Mouse (Mus musculus) C2C12 (cell line): ENCODE data around the gene Stard13. TPM values are rescaled to one million over a fixed set of nuclear protein-coding genes. Genes with fewer than 3 reads are reported as not detected.

Source experiments
- H3K27me3 ChIP-seq: one replicate; pipeline ENCODE4 v1.6.1; 2011; ENCODE audit not compliant: control insufficient read depth, insufficient read depth, insufficient read length
- H3K36me3 ChIP-seq: one replicate; pipeline ENCODE4 v1.6.1; 2011; ENCODE audit not compliant: control insufficient read depth, insufficient read depth
- H3K4me3 ChIP-seq: one replicate; pipeline ENCODE4 v1.5.1; 2011; ENCODE audit warnings: mild to moderate bottlenecking, control low read depth; ENCODE audit not compliant: poor library complexity, insufficient read depth, severe bottlenecking
- H3K79me2 ChIP-seq: one replicate; pipeline ENCODE4 v1.6.1; 2011; ENCODE audit not compliant: control insufficient read depth, insufficient read depth
- H3K79me3 ChIP-seq: one replicate; pipeline ENCODE4 v1.6.1; 2011; ENCODE audit warnings: low read depth, control low read depth
- H3ac ChIP-seq: one replicate; pipeline ENCODE3; 2011; ENCODE audit warnings: low read depth; ENCODE audit not compliant: control insufficient read depth, insufficient read length
- CEBPB ChIP-seq: IDR thresholded peaks from one replicate; pipeline ENCODE4 v1.6.1; 2011; ENCODE audit warnings: low read depth, mild to moderate bottlenecking, control low read depth, moderate library complexity
- CTCF ChIP-seq: IDR thresholded peaks from one replicate; pipeline ENCODE4 v1.5.1; 2011; ENCODE audit not compliant: control insufficient read depth, insufficient read depth, insufficient read length
- FOSL1 ChIP-seq: IDR thresholded peaks from one replicate; pipeline ENCODE4 v1.8.0; 2011; ENCODE audit warnings: mild to moderate bottlenecking, low read length; ENCODE audit not compliant: poor library complexity, insufficient read depth, severe bottlenecking
- MAX ChIP-seq: IDR thresholded peaks from one replicate; pipeline ENCODE4 v1.6.1; 2011; ENCODE audit warnings: mild to moderate bottlenecking, control low read depth
- MYOD1 ChIP-seq: IDR thresholded peaks from one replicate; pipeline ENCODE4 v1.6.1; 2011; ENCODE audit warnings: low read depth; ENCODE audit not compliant: control insufficient read depth, insufficient read length
- MYOG ChIP-seq: IDR thresholded peaks from one replicate; pipeline ENCODE4 v1.6.1; 2011; ENCODE audit not compliant: control insufficient read depth, insufficient read length; ENCODE audit errors: extremely low read depth
- USF1 ChIP-seq: IDR thresholded peaks from one replicate; pipeline ENCODE4 v1.6.1; 2011; ENCODE audit warnings: low read depth, mild to moderate bottlenecking, control low read depth, moderate library complexity
- polyA plus RNA-seq: library from polyadenylated mRNA; unstranded; fragments of >200 nt; fragmentation: generic; extraction: Trizol; gene quantifications from one replicate; pipeline ENCODE4 v1.2.1, GENCODE M21; 2012; ENCODE audit warnings: missing spikeins

The Stard13 gene
- polyA plus RNA-seq, 1 experiment, result 6.6 TPM

- Histone ChIP-seq H3K79me2 (peaks cover 92% of the 10 kb centered on the region), H3K36me3 (peaks cover 17% of the 10 kb centered on the region), H3K4me3 (no peak overlapping the region), H3K79me3 (peaks cover 26% of the 10 kb centered on the region), H3ac (no peak overlapping the region), H3K27me3 (no peaks in the 10 kb centered on the region)
- peak; percentile 87 for TF ChIP-seq MYOD1
- no peak for TF ChIP-seq CTCF
- TF ChIP-seq MYOG, result no peak
- no peak for TF ChIP-seq USF1
- peak; percentile 75 for TF ChIP-seq MAX
- TF ChIP-seq CEBPB, result no peak
- no peak for TF ChIP-seq FOSL1
Measured at GRCm38 (mm10) chr5:151154780-151155179, 78.9 kb downstream of the Stard13 start.

- Histone ChIP-seq H3ac (no peak overlapping the region), H3K79me2 (peaks cover 92% of the 10 kb centered on the region), H3K79me3 (peaks cover 25% of the 10 kb centered on the region), H3K36me3 (peaks cover 17% of the 10 kb centered on the region), H3K27me3 (no peaks in the 10 kb centered on the region), H3K4me3 (no peak overlapping the region)
- TF ChIP-seq MAX, result no peak
- TF ChIP-seq MYOG, result no peak
- TF ChIP-seq FOSL1, result no peak
- TF ChIP-seq CEBPB, result no peak
- no peak for TF ChIP-seq CTCF
- no peak for TF ChIP-seq USF1
- no peak for TF ChIP-seq MYOD1
Measured at GRCm38 (mm10) chr5:151154030-151154429, 79.6 kb downstream of the Stard13 start.

- Histone ChIP-seq H3K79me3 (peaks cover 33% of the 10 kb centered on the region), H3K36me3 (peaks cover 11% of the 10 kb centered on the region), H3ac (no peak overlapping the region), H3K79me2 (peaks cover 92% of the 10 kb centered on the region), H3K4me3 (no peak overlapping the region), H3K27me3 (no peaks in the 10 kb centered on the region)
- TF ChIP-seq MAX (no peak), USF1 (no peak), MYOG (no peak), FOSL1 (no peak), CTCF (no peak), MYOD1 (no peak), CEBPB (no peak)
Measured at GRCm38 (mm10) chr5:151151549-151151948, 82.1 kb downstream of the Stard13 start.

GRCm38 (mm10) chr5:151149509-151149908 is 84.1 kb downstream of the Stard13 start:
- H3K79me3 ChIP-seq, result peaks cover 36% of the 10 kb centered on the region
- H3ac ChIP-seq, result no peak overlapping the region
- no peak for TF ChIP-seq MAX
- no peak for TF ChIP-seq CTCF
- TF ChIP-seq CEBPB, result no peak
- TF ChIP-seq MYOG, result no peak
- no peak for TF ChIP-seq MYOD1
- no peak for TF ChIP-seq USF1
- TF ChIP-seq FOSL1, result no peak
- no peaks in the 10 kb centered on the region for H3K27me3 ChIP-seq
- peaks cover 11% of the 10 kb centered on the region for H3K36me3 ChIP-seq
- peaks cover 100% of the 10 kb centered on the region for H3K79me2 ChIP-seq
- no peak overlapping the region for H3K4me3 ChIP-seq

GRCm38 (mm10) chr5:151148079-151148478 is 85.6 kb downstream of the Stard13 start:
- H3K4me3 ChIP-seq, result no peak overlapping the region
- H3K79me3 ChIP-seq, result peaks cover 29% of the 10 kb centered on the region
- no peaks in the 10 kb centered on the region for H3K27me3 ChIP-seq
- H3K36me3 ChIP-seq, result peaks cover 3% of the 10 kb centered on the region
- H3K79me2 ChIP-seq, result peaks cover 100% of the 10 kb centered on the region
- no peak overlapping the region for H3ac ChIP-seq
- TF ChIP-seq MYOD1, result no peak
- TF ChIP-seq USF1, result no peak
- no peak for TF ChIP-seq CTCF
- no peak for TF ChIP-seq CEBPB
- no peak for TF ChIP-seq FOSL1
- TF ChIP-seq MAX, result no peak
- no peak for TF ChIP-seq MYOG
